Mouse (Mus musculus) brain, embryonic 14.5 days (tissue): ENCODE measurements around the gene B4galt5.

Experiments
- CTCF ChIP-seq: fragments of 200-500 bp; IDR thresholded peaks from 2 replicates; pipeline ENCODE4 v1.5.1; 2012; ENCODE audit warnings: inconsistent platforms, mild to moderate bottlenecking, moderate library complexity, borderline replicate concordance; ENCODE audit not compliant: insufficient read depth, insufficient read length; ENCODE audit errors: extremely low read depth
- POLR2A ChIP-seq: fragments of 200-500 bp; IDR thresholded peaks from 2 replicates; pipeline ENCODE4 v1.6.1; 2012; ENCODE audit warnings: mild to moderate bottlenecking, inconsistent platforms, borderline replicate concordance; ENCODE audit not compliant: poor library complexity, insufficient read depth, insufficient read length, severe bottlenecking; ENCODE audit errors: extremely low read depth

- TF ChIP-seq POLR2A = no peak
- TF ChIP-seq CTCF = no peak
These were observed 24.6 kb downstream of the B4galt5 start for GRCm38 (mm10) chr2:167324151-167324930.
